Mouse (Mus musculus): Measurements from ENCODE around the gene Gm10799. TPM values are rescaled to one million over a fixed set of nuclear protein-coding genes. Genes with fewer than 3 reads are reported as not detected.
A peak's percentile ranks its signal among the peaks of the same experiment; 100 is the strongest.

Gm10799 gene
- polyA plus RNA-seq, 1 experiment, result not detected

- peak; percentile 29 for DNase-seq
- TF ChIP-seq POLR2A (IDR thresholded peaks at IDR 0.05; ENCODE audit: low read depth, low read length) (no peak), CTCF (conservative IDR thresholded peaks at IDR 0.05; ENCODE audit: insufficient read depth, insufficient read length, low read depth, low read length) (no peak)
- Histone ChIP-seq H3K36me3 (ENCODE audit: control insufficient read depth, insufficient read depth, low read length) (peaks cover 16% of the 10 kb centered on the region), H3K27ac (ENCODE audit: insufficient read depth, low read depth, low read length) (no peak overlapping the region), H3K4me1 (ENCODE audit: control insufficient read depth, insufficient read depth, low read length) (peaks cover 13% of the 10 kb centered on the region), H3K27me3 (replicated peaks; ENCODE audit: control insufficient read depth, insufficient read depth, low read length) (no peaks in the 10 kb centered on the region), H3K4me3 (ENCODE audit: insufficient read depth, low read depth, low read length) (no peak overlapping the region)
- 61% methylated on average over 3 of the region's 3 CpGs for WGBS
These were observed 36.3 kb downstream of the Gm10799 start for GRCm38 (mm10) chr2:104032056-104032455.

GRCm38 (mm10) chr2:104030381-104030780, 38.0 kb downstream of the Gm10799 start:
- TF ChIP-seq POLR2A (IDR thresholded peaks at IDR 0.05; ENCODE audit: low read depth, low read length), result no peak
- no peak for TF ChIP-seq CTCF (conservative IDR thresholded peaks at IDR 0.05; ENCODE audit: insufficient read depth, insufficient read length, low read depth, low read length)
- DNase-seq, result no peak
- H3K27ac ChIP-seq (ENCODE audit: insufficient read depth, low read depth, low read length), result no peak overlapping the region
- no peaks in the 10 kb centered on the region for H3K27me3 ChIP-seq (replicated peaks; ENCODE audit: control insufficient read depth, insufficient read depth, low read length)
- peaks cover 13% of the 10 kb centered on the region for H3K4me1 ChIP-seq (ENCODE audit: control insufficient read depth, insufficient read depth, low read length)
- peaks cover 7% of the 10 kb centered on the region; the same call in 1 of the 2 replicates for H3K36me3 ChIP-seq (ENCODE audit: control insufficient read depth, insufficient read depth, low read length)
- H3K4me3 ChIP-seq (ENCODE audit: insufficient read depth, low read depth, low read length), result no peak overlapping the region
- WGBS, result 68% methylated on average over 3 of the region's 3 CpGs

- Histone ChIP-seq H3K36me3 (ENCODE audit: control insufficient read depth, insufficient read depth, low read length) (peaks cover 5% of the 10 kb centered on the region; the same call in 1 of the 2 replicates), H3K27ac (ENCODE audit: insufficient read depth, low read depth, low read length) (no peak overlapping the region), H3K4me1 (ENCODE audit: control insufficient read depth, insufficient read depth, low read length) (peaks cover 13% of the 10 kb centered on the region), H3K4me3 (ENCODE audit: insufficient read depth, low read depth, low read length) (no peak overlapping the region), H3K27me3 (replicated peaks; ENCODE audit: control insufficient read depth, insufficient read depth, low read length) (no peaks in the 10 kb centered on the region)
- 52% methylated on average over 2 of the region's 2 CpGs for WGBS
- TF ChIP-seq POLR2A (IDR thresholded peaks at IDR 0.05; ENCODE audit: low read depth, low read length), result no peak
- no peak for TF ChIP-seq CTCF (conservative IDR thresholded peaks at IDR 0.05; ENCODE audit: insufficient read depth, insufficient read length, low read depth, low read length)
- DNase-seq, result no peak
These were observed 39.3 kb downstream of the Gm10799 start for GRCm38 (mm10) chr2:104029074-104029473.

GRCm38 (mm10) chr2:104028139-104028723, 40.1 kb downstream of the Gm10799 start, which contains the start of gene 4931422A03Rik:
TSS of gene 4931422A03Rik (minus strand) at chr2:104028361.
- no peak for TF ChIP-seq POLR2A (IDR thresholded peaks at IDR 0.05; ENCODE audit: low read depth, low read length)
- under 1% methylated on average over 32 of the region's 32 CpGs for WGBS
- DNase-seq, result peak; percentile 25

GRCm38 (mm10) chr2:104027458-104028138, 40.8 kb downstream of the Gm10799 start, which contains the start of gene Fbxo3:
TSS of gene Fbxo3 (plus strand) at chr2:104027721.
- Histone ChIP-seq H3K27ac (ENCODE audit: insufficient read depth, low read depth, low read length) (peak within 1 kb of the TSS; percentile 85), H3K4me3 (ENCODE audit: insufficient read depth, low read depth, low read length) (peak within 1 kb of the TSS; percentile 74), H3K36me3 (ENCODE audit: control insufficient read depth, insufficient read depth, low read length) (peaks cover 2% of the 10 kb centered on the region; the same call in 1 of the 2 replicates), H3K4me1 (ENCODE audit: control insufficient read depth, insufficient read depth, low read length) (peaks cover 13% of the 10 kb centered on the region), H3K27me3 (replicated peaks; ENCODE audit: control insufficient read depth, insufficient read depth, low read length) (no peaks in the 10 kb centered on the region)
- peak; percentile 95 for DNase-seq
- under 1% methylated on average over 43 of the region's 44 CpGs for WGBS
- TF ChIP-seq POLR2A (IDR thresholded peaks at IDR 0.05; ENCODE audit: low read depth, low read length) (peak; percentile 62), CTCF (conservative IDR thresholded peaks at IDR 0.05; ENCODE audit: insufficient read depth, insufficient read length, low read depth, low read length) (0 out of 2 replicates have a peak, but pooled peaks have one; percentile 20)

More at GRCm38 (mm10) chr2:104028139-104028723, 40.1 kb downstream of the Gm10799 start, which contains the start of gene 4931422A03Rik:
- Histone ChIP-seq H3K27ac (ENCODE audit: insufficient read depth, low read depth, low read length) (peak within 1 kb of the TSS; percentile 85), H3K4me3 (ENCODE audit: insufficient read depth, low read depth, low read length) (peak within 1 kb of the TSS; percentile 74), H3K27me3 (replicated peaks; ENCODE audit: control insufficient read depth, insufficient read depth, low read length) (no peaks in the 10 kb centered on the region), H3K36me3 (ENCODE audit: control insufficient read depth, insufficient read depth, low read length) (peaks cover 2% of the 10 kb centered on the region; the same call in 1 of the 2 replicates), H3K4me1 (ENCODE audit: control insufficient read depth, insufficient read depth, low read length) (peaks cover 13% of the 10 kb centered on the region)

- Histone ChIP-seq H3K36me3 (ENCODE audit: control insufficient read depth, insufficient read depth, low read length) (no peaks in the 10 kb centered on the region), H3K4me1 (ENCODE audit: control insufficient read depth, insufficient read depth, low read length) (peaks cover 5% of the 10 kb centered on the region; the same call in 1 of the 2 replicates), H3K4me3 (ENCODE audit: insufficient read depth, low read depth, low read length) (no peak overlapping the region), H3K27me3 (replicated peaks; ENCODE audit: control insufficient read depth, insufficient read depth, low read length) (no peaks in the 10 kb centered on the region), H3K27ac (ENCODE audit: insufficient read depth, low read depth, low read length) (no peak overlapping the region)
- TF ChIP-seq POLR2A (IDR thresholded peaks at IDR 0.05; ENCODE audit: low read depth, low read length) (no peak), CTCF (conservative IDR thresholded peaks at IDR 0.05; ENCODE audit: insufficient read depth, insufficient read length, low read depth, low read length) (no peak)
- no peak for DNase-seq
- 98% methylated on average over 4 of the region's 4 CpGs for WGBS
These were observed 43.7 kb downstream of the Gm10799 start for GRCm38 (mm10) chr2:104024656-104025055.

- no peak for TF ChIP-seq POLR2A (IDR thresholded peaks at IDR 0.05; ENCODE audit: low read depth, low read length)
- TF ChIP-seq CTCF (conservative IDR thresholded peaks at IDR 0.05; ENCODE audit: insufficient read depth, insufficient read length, low read depth, low read length), result no peak
- Histone ChIP-seq H3K27me3 (replicated peaks; ENCODE audit: control insufficient read depth, insufficient read depth, low read length) (no peaks in the 10 kb centered on the region), H3K4me1 (ENCODE audit: control insufficient read depth, insufficient read depth, low read length) (no peaks in the 10 kb centered on the region), H3K4me3 (ENCODE audit: insufficient read depth, low read depth, low read length) (no peak overlapping the region), H3K27ac (ENCODE audit: insufficient read depth, low read depth, low read length) (no peak overlapping the region), H3K36me3 (ENCODE audit: control insufficient read depth, insufficient read depth, low read length) (no peaks in the 10 kb centered on the region)
- DNase-seq, result no peak
- WGBS, result 88% methylated on average over 7 of the region's 7 CpGs
These were observed 45.3 kb downstream of the Gm10799 start for GRCm38 (mm10) chr2:104023096-104023495.

Other genes with a start within 250 kb of the Gm10799 start
- gene Lmo2, start 110.6 kb downstream of the Gm10799 start, polyA plus RNA-seq (2012; rRNA removed), result 18.5 and 20.8 TPM in 2 replicates
- gene Fbxo3, start 40.8 kb downstream of the Gm10799 start, polyA plus RNA-seq (2012; rRNA removed), result 22.3 and 25.0 TPM in 2 replicates
- not detected in 2 replicates for gene 4931422A03Rik, start 40.2 kb downstream of the Gm10799 start, polyA plus RNA-seq (2012; rRNA removed)
- gene Gm10912, start 2.7 kb downstream of the Gm10799 start, polyA plus RNA-seq (2012; rRNA removed), result 0.14 and 0.18 TPM in 2 replicates
- 18.5 and 25.0 TPM in 2 replicates for gene Cd59b, start 1.3 kb upstream of the Gm10799 start, polyA plus RNA-seq (2012; rRNA removed)
- gene Cd59a, start 27.3 kb upstream of the Gm10799 start, polyA plus RNA-seq (2012; rRNA removed), result 31.1 and 31.6 TPM in 2 replicates
- gene A930018P22Rik, start 54.2 kb upstream of the Gm10799 start, polyA plus RNA-seq (2012; rRNA removed), result 0.12 and 0.19 TPM in 2 replicates